Mouse (Mus musculus) telencephalon, adult 2 months (tissue): ENCODE measurements at regions not wholly inside any gene's neighbourhood (a gene's known extent, or its start where the extent isn't known, plus 50 kb on each side); places are given as distances from the start of the nearest gene placed in this dataset.

ENCODE experiments used
- DNase-seq: peaks from one replicate; pipeline ENCODE4 v3.0.0-alpha.2; 2011; ENCODE audit warnings: low read depth, low spot score

DNA sequence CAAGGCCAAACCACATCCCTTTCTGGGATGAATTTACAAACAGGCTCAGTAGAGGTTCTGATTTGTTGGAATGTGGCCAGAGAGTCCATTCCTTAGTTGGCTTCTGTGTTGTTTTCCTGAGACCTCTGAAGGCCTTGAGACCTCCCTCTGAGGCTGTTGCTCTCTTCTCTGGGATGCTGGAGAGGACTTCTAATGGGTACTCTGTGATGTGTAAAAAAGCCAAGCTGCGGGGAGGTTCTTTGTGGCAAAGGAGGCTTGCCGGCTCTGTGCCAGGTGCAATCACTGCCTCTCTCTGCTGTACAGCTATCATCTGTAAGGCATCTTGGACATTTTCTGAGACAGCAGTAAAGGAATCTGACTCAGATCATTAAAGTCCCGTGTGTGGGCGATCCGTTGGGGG is 192.3 kb downstream of the Gm5447 start:
- DNase-seq = no peak

DNA sequence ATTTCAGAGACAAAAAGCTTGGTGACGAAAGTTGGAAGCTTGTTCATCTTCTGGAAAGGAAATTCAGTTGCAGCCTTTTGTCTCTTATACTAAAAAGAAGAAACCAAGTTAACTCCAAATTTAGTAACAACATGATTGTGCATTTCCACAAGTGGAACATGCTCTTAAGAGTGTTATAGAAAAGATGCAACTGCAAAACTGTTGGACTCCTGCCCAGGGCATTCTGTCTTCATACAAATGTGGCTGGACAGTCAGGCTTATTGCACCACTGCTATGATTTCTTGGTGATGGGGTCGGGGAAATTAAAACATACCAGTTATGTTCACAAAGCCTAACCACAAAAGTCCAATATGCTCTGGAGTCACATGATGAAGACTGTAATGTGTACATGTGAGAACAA is 194.8 kb downstream of the Gm5447 start:
- DNase-seq = no peak

DNA sequence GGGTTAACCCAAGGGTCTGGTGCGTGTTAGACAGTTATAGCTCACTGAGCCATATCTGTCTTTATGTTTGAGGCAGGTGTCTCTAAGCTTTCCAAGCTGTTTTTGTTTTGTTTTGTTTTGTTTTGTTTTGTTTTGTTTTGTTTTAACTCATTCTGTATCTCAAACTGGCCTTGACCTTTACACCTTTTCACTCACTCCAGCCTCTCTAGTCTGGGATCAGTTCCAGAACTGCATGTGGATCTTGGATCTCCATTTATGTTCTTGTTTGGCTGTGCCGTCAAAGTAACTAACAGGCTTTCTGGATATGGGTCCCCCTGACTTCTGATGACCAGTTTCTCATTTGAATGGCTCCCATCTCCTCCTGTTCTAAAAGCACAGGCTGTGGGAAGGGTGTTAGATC is 197.7 kb downstream of the Gm5447 start:
- DNase-seq = no peak

DNA sequence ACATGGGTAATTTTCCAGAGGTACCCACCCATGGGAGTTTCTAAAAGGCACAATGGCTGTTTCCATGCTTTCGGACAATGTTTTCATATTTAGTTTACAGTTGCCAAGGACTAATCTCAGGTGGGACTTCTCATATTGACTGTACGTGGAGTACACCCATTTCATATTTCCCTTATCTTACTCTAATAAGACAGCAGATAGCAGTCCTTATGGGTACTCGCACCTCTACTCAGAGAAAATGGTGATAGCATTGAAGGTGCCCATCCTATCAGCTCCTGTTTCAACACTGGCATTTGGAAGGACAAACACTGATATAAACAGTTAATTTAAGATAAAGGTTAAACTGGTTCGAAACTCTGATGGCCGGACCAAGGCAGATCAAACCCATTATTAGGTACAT is 198.6 kb downstream of the Gm5447 start:
- DNase-seq = no peak

DNA sequence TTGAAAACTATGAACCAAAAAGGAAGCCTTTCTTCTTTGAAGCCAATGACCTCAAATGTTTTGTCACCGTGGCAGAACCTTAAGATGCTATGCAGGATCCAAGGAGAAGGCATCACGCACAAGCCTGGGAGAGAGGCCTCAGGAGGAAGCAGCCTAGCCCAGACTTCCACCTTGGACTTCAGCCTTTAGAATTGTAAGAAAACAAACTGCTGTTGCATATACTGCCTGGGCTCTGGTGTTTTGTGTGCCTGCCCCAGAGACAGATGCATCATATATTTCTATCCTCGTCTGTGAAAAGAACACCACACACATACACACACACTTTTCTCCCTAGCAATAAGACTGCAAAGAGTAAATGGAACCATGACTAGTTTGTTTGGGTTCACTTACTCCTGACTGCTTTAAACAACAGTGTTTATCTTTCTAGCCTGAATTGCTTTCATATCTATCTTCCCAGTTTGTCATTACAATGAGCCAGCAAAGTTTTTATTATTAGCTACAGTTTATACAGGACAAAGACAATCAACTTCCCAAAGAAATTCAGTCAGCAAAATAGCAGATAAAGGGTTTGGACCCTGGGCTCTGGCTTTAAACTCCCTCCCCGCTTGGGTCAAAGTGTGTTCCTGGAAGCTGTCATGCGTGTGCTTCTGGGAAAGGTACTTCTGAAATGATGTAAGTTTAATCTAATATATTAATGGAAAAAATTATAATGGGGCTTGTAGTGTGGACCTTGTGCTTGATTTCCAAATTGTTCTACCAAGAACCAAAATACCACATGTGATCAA is 204.2 kb downstream of the Gm5447 start:
- DNase-seq = no peak

DNA sequence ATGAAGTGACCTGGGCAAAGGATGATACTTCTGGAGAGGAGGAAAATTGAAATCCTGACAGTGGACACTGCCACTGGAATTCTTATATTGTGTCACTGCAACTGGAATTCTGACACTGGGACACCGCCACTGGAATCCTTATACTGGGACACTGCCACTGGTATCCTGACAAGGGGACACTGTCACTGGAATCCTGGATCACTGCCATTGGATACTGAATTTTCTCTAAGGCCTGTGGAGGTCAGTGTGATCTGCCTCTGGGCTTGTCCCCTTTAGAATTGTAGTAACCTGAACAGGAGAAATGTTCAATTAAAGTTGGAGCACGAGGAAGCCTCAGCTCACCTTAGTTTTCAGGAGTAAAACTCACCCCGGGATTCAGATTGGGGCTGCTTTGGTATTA is 205.0 kb downstream of the Gm5447 start:
- DNase-seq = no peak

DNA sequence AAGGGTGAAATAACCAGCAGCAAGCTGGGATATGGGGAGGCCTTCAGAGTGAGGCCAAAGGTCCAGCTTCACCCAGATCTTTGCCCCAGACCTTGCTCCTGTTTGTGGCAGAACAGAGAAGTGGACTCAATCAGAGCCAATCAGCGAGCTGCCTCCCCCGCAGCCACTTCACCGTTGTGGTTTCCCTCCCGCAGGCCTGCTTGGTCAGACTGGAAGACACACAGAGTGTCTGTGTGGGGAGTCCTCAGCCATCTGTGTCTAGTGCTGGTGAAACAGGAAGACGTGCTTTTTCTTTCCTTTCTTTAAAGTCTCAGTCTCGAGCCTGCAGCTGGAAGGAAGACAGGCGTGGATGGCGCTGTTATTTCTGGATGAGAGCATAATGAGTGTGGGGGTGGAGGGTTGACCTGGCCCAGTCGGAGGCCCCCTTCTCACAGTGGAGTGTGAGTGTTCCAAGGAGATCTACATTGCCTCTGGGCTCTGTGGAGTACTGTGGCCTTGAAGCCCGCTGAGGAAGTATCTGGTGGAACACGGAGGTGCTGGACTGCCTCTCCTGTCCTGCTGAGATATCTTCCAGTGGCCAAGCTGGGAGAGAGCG is 205.5 kb downstream of the Gm5447 start:
- peak; percentile 36 for DNase-seq

DNA sequence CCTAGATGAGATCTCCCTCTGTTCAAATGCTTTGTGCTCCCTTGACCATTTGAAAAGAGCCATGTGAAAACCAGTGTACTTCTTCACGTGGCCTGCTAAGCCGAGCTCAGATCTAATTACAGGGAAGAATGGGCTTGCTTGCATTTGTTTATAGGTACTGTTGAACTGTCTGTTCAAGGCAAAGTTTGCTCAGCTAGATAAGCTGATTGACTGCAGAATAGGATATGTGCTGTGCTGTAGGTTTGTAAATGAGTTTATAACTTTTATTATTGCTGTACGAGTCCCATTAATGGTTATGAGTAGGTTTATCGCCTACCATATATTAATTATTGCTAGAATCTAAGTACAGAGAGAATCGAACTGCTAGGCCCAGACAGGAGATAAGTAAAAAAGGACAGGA is 207.5 kb downstream of the Gm5447 start:
- DNase-seq = no peak

DNA sequence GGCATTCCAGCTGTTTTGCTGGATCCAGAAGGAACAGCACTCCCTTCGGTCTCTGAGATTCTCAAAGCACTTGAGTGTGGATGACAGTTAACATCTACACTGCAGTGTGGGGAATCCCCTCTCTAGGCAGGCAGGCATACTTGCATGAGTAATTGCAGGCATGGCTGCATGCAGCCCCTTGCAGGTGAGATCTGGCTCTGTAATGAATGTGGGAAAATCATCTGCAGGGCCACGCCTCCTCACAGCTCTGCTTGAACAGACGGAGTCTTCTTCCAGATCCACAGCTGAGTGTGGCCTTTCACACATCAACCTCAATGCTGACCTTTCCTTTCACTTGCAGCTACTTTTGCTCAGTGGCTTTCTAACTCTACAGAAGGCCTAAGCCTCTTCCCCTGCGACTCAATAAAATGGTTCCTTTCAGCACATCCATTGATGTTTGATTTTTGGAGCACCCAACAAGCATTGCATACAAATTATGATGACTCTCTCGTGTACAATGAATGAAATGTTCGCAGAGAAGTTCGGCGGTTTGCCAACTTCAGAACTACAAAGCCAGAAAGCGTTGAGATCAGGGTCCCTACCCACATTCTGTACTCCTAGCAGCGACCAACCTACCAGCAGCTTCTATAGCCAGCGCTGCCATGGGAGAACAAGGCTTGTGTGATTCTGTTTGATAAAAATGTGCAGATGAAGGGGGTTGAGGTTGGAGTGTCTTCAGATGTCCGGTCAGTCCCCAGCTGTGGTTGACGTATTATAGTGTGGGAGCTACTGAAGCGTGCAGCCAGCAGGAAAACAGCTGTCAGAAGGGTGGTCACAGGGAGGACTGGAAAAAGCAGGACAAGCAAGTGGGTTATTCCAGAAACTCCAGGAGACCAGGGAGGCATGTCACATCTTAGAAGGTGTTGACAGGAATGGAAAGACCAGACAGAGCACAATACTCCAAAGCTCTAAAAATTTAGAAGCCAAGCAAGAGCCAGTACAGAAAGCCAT is 211.1 kb downstream of the Gm5447 start:
- DNase-seq = no peak

DNA sequence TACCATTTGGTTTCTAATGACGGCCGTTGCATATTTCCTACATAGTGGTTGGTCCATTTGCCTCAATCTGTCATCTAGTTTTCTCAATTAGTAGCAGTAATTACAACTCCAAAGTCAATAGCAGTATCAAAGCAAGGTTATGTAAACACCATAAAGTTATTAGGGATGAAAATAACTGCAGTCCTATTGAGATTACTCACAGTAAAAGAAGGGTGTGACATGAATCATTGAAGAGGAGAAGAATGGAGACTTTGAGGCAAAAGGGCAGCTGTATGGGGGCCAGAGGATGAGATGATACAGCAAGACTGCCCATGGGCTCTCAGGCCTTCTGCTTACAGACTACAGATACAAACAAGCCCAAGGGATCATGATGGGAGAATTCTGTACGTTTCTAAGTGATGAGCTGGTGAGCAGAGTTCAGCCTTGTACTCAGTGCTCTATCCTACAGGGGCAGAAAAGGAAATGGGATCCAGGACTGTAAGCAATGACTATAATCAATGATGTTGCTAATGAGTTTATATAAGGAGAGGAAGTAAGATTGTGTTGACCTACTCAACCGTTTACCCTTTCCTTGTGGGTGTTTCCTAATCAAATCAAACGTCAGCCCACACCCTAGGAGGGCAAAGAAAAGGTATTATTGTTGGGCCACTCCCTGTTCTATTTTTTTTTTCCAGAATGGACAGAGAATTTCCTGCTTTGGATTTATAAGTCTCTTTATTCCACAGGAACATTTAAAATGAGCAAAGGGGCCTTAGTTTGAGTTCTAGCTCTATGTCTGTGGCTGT is 213.0 kb downstream of the Gm5447 start:
- no peak for DNase-seq

DNA sequence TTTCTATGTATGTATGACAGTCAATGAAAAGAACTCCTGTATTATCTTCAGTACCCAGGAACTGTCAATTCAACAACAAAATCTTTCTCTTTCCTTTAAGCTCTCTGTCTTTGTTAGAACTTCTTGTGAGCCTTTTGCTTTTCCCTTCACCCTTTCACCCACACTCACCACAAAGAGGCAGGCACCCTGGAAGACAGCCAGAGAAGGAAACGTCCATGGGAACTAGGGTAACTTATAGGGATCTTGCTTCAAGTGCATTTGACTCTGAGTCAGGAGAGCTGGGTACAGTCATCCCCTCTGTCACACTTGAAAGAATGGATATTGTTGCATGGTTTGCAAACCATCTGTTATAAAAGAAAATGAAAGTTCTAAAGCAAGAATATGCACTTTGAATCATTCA is 215.1 kb downstream of the Gm5447 start:
- no peak for DNase-seq

DNA sequence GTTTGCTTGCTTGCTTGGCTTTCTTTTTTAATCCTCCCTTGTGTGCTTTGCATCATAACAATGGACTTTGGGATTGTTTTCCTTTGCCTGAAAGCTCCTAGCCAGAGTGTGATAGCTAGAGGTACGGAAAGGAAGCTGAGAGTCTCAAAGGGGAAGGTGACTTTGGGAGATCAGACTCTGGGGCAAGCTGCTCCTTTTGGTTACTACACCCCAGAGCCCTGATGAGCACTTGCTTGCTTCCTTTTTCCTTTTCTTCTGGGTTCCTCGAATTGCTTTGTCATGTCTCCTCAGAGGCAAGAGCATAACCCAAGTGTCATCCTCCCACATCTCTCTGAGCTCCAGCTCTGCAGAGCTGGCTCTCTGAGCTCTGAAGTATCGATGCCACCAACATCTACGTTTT is 216.0 kb downstream of the Gm5447 start:
- DNase-seq = no peak

DNA sequence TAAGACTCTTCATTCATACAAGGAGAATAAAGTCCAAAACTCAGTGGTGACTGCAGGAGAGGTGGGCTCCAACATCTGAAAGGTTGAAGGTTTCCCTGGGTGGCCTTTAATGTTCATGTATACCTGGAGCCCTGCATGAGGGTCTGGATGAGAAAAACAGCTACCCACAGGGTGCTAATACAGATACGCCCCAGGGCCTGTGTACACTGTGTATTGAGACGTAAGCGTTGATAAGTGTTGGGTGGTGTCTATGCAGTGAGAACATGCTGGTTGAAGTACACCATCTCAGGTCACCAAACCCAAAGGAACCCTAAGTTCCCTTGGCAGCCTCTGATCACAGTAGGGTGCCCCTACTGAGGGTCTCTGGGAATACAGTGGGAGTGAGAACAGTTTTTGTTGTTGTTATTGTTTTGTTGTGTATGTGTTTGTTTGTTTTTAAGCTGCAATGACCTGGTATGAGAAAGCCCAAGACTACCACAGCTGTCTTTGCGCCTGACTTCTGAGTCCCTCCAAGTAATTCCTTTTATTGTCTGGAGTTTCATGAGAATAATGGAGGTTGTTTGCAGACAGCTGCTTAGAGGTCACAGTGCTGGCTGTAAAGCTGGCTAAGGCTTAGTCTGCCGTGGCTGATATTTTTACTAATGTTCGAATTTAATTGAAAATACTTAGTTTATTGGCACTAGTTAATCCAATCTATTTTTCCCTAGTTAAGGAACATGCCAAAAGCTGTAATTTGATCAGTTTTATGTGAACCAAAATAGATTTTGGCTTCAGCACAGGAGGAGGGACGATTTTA is 217.5 kb downstream of the Gm5447 start:
- DNase-seq = no peak

DNA sequence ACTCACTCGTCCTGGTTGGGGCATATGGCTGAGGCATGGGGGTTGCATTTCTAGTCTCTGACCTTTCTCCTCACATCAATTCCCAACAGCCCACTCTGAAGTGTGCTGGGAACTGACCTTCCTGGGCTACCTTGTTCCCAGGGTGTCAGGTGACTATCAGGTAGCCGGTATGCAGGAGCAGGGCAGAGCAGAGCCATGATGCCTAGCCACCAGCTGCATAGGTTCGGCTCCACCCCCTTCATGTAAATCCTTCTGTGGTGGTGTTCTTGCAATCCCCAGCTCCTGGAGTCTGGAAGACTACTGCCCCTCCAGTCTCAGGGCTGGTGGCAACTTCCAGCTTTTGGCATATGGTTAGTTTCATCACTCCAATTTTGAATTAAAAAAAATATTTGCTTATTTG is 221.0 kb downstream of the Gm5447 start:
- DNase-seq = no peak

DNA sequence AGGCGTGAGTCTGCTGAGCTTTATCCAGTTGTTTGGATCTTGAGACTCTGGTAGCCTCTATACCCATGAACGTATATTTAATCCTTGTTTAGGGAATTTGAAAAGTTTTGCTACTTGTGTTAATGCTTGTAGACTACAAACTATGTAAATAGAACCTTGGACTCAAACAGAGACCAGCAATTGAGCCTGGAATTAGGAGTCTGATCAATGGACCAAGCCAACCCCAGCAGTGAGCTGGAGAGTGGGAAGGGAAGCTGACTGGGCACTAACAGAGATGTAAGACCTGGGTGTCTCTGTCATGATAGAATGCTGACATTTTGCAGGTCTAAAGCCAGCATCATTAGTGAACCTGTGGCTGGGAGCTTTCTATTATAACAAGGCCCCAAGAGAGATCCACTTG is 222.5 kb downstream of the Gm5447 start:
- no peak for DNase-seq

DNA sequence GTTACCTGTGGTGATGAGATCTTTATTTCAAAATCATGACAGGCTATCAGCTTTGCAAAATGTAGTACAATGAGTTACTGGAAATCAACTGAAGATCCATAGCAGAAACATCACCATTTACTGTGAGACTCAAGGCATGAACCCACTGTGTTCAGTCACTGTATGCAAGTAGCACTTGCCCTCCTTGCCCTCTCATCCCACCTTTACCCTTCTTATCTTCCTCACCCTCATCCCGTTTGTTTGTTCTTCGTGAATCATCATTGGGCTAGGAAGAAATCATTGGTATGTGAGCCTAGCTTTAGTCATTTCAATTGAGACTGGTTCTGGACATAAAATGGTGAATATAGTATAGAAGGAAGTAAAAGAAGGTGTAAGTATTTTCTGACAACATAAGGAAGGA is 223.6 kb downstream of the Gm5447 start:
- DNase-seq = no peak

DNA sequence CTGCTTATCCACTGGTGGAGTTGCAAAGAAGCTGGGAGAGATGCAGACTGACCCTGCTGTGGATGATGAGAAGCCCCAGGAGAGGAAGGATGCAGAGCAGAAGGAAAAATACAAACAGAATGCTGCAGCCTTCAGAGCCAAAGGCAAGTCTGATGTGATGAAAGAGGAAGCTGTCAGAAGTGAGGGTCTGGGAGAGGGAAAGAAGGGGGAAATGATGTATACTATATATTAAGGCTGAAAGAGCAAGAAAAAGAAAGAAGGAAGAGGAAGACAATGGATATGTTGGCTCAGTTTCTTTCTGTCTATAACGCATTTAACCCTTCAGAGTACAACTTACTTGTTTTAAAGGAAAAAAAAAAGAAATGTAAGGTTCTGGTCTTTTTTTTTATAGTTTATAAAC is 225.4 kb downstream of the Gm5447 start:
- no peak for DNase-seq

DNA sequence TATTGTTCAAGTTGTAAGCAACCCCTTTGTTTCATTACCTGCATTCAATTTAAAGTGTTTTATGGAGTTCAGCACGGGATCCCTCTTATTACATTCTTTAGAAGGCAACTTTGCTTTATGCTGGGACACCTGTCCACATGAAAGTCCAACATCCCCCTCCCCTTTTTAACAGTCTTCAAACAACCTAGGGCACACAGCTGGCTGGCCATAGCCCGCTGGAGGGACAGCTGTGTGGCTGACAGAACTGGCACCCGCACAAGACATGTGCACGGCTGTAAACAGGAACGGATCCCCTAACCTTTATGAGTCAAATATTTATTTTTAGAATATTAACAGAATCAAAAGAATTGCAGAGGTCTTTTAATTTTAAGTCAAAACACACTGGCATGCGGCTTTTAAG is 230.1 kb downstream of the Gm5447 start:
- DNase-seq = no peak

DNA sequence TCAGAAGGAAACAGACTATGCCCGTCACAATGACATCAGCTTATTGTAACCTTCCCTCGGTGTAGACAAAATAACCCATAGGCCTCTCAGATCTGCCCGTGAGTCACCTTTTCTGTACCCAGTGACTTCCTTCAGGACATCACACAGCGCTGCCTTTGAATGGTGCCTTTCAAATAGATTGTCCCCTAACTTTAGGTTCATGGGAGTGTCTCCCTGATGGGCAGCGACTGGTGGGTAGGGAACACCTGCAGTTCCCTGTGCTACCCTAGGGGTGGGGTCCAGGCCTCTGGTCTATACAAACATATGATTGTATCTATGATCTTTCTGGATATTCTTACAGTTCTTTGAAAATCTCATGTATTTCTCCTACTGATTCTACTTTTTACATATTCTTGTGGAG is 232.4 kb downstream of the Gm5447 start:
- DNase-seq = no peak

DNA sequence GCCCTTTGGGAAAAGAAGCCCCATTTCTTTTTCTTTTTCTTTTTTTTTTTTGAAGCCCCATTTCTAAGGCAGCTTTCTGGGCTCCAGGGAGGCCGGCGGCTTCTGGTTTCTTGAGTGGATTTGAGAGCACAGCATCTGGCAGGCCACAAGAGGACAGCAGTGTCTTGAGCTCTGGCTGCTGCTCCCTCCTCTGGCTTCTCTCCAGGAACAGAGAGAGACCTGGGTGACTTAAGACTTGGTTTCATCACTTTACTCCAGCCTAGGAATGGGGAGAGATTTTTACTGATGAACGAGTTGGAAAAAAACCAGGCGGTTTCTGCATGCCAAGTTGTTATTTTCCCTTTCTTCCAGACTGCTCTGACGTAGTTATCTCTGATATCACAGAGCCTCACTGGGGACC is 233.7 kb downstream of the Gm5447 start:
- peak; percentile 16 for DNase-seq

DNA sequence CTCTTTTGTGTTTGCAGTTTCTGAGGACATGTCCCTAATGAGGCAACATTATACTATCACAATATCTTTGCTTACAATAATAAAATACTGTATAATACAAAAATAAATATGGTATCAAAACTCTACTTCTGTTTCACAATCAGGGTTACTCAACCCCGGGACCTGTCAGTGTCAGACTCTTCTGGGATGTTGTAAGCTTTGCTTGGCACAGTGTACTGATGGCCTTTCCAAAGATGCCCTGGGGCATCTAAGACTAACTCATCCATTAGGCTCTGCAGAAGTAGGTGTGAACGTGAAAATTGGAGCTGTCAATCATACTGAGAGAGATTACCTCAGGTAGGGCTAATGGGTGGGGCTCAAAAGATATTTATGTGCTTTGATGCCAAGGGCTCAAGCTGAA is 249.0 kb downstream of the Gm5447 start:
- DNase-seq = no peak
